Mouse (Mus musculus): ENCODE measurements at regions not wholly inside any gene's neighbourhood (a gene's known extent, or its start where the extent isn't known, plus 50 kb on each side); places are given as distances from the start of the nearest gene placed in this dataset.

GRCm38 (mm10) chr3:149585769-149586168 is 595.4 kb upstream of the Adgrl2 start:
- no peaks in the 10 kb centered on the region for H3K27me3 ChIP-seq (replicated peaks)
- peaks cover 5% of the 10 kb centered on the region; the same call in 1 of the 2 replicates for H3K9me3 ChIP-seq
- H3K36me3 ChIP-seq (replicated peaks; ENCODE audit: low read length): no peaks in the 10 kb centered on the region
- TF ChIP-seq FLI1 (IDR thresholded peaks at IDR 0.05; ENCODE audit: low read length) (no peak), GATA1 (IDR thresholded peaks at IDR 0.05; ENCODE audit: borderline replicate concordance, low read length) (no peak)
- H3K4me3 ChIP-seq (replicated peaks): no peak overlapping the region
- no peaks in the 10 kb centered on the region for H3K4me1 ChIP-seq

- H3K4me3 ChIP-seq (replicated peaks): no peak overlapping the region
- TF ChIP-seq FLI1 (IDR thresholded peaks at IDR 0.05; ENCODE audit: low read length) (no peak), GATA1 (IDR thresholded peaks at IDR 0.05; ENCODE audit: borderline replicate concordance, low read length) (no peak)
- H3K27me3 ChIP-seq (replicated peaks): no peaks in the 10 kb centered on the region
- no peaks in the 10 kb centered on the region for H3K4me1 ChIP-seq
- peaks cover 10% of the 10 kb centered on the region for H3K9me3 ChIP-seq
- no peaks in the 10 kb centered on the region for H3K36me3 ChIP-seq (replicated peaks; ENCODE audit: low read length)
Observed at GRCm38 (mm10) chr3:149581141-149581540, 590.8 kb upstream of the Adgrl2 start.

- TF ChIP-seq GATA1 (IDR thresholded peaks at IDR 0.05; ENCODE audit: borderline replicate concordance, low read length): no peak
- H3K36me3 ChIP-seq (replicated peaks; ENCODE audit: low read length): no peaks in the 10 kb centered on the region
Observed at GRCm38 (mm10) chr3:149575678-149576077, 585.3 kb upstream of the Adgrl2 start.

GRCm38 (mm10) chr3:149566853-149567252 is 576.5 kb upstream of the Adgrl2 start:
- TF ChIP-seq GATA1 (IDR thresholded peaks at IDR 0.05; ENCODE audit: borderline replicate concordance, low read length) (no peak), FLI1 (IDR thresholded peaks at IDR 0.05; ENCODE audit: low read length) (no peak)
- Histone ChIP-seq H3K4me3 (replicated peaks) (no peak overlapping the region), H3K9me3 (peaks cover 7% of the 10 kb centered on the region), H3K27me3 (replicated peaks) (no peaks in the 10 kb centered on the region), H3K4me1 (no peaks in the 10 kb centered on the region), H3K36me3 (replicated peaks; ENCODE audit: low read length) (no peaks in the 10 kb centered on the region)

More at GRCm38 (mm10) chr3:149575678-149576077, 585.3 kb upstream of the Adgrl2 start:
- peaks cover 11% of the 10 kb centered on the region for H3K9me3 ChIP-seq
- no peaks in the 10 kb centered on the region for H3K27me3 ChIP-seq (replicated peaks)
- no peaks in the 10 kb centered on the region for H3K4me1 ChIP-seq
- no peak overlapping the region for H3K4me3 ChIP-seq (replicated peaks)

- Histone ChIP-seq H3K36me3 (replicated peaks; ENCODE audit: low read length) (no peaks in the 10 kb centered on the region), H3K4me1 (no peaks in the 10 kb centered on the region), H3K4me3 (replicated peaks) (no peak overlapping the region), H3K27me3 (replicated peaks) (no peaks in the 10 kb centered on the region), H3K9me3 (peaks cover 4% of the 10 kb centered on the region; the same call in 1 of the 2 replicates)
- no peak for TF ChIP-seq GATA1 (IDR thresholded peaks at IDR 0.05; ENCODE audit: borderline replicate concordance, low read length)
- TF ChIP-seq FLI1 (IDR thresholded peaks at IDR 0.05; ENCODE audit: low read length): no peak
Observed at GRCm38 (mm10) chr3:149550231-149550951, 560.0 kb upstream of the Adgrl2 start.

GRCm38 (mm10) chr3:149547045-149547444 is 556.7 kb upstream of the Adgrl2 start:
- no peaks in the 10 kb centered on the region for H3K27me3 ChIP-seq (replicated peaks)
- H3K9me3 ChIP-seq: peaks cover 6% of the 10 kb centered on the region; the same call in 1 of the 2 replicates
- H3K4me1 ChIP-seq: no peaks in the 10 kb centered on the region
- H3K4me3 ChIP-seq (replicated peaks): no peak overlapping the region
- no peaks in the 10 kb centered on the region for H3K36me3 ChIP-seq (replicated peaks; ENCODE audit: low read length)
- TF ChIP-seq GATA1 (IDR thresholded peaks at IDR 0.05; ENCODE audit: borderline replicate concordance, low read length) (no peak), FLI1 (IDR thresholded peaks at IDR 0.05; ENCODE audit: low read length) (no peak)

- TF ChIP-seq FLI1 (IDR thresholded peaks at IDR 0.05; ENCODE audit: low read length) (no peak), GATA1 (IDR thresholded peaks at IDR 0.05; ENCODE audit: borderline replicate concordance, low read length) (no peak)
- H3K4me1 ChIP-seq: no peaks in the 10 kb centered on the region
- no peaks in the 10 kb centered on the region for H3K36me3 ChIP-seq (replicated peaks; ENCODE audit: low read length)
- H3K4me3 ChIP-seq (replicated peaks): no peak overlapping the region
- no peaks in the 10 kb centered on the region for H3K27me3 ChIP-seq (replicated peaks)
- H3K9me3 ChIP-seq: peaks cover 8% of the 10 kb centered on the region; the same call in 1 of the 2 replicates
Observed at GRCm38 (mm10) chr3:149546256-149546655, 555.9 kb upstream of the Adgrl2 start.

GRCm38 (mm10) chr3:149534183-149534582 is 543.8 kb upstream of the Adgrl2 start:
- no peaks in the 10 kb centered on the region for H3K36me3 ChIP-seq (replicated peaks; ENCODE audit: low read length)
- TF ChIP-seq FLI1 (IDR thresholded peaks at IDR 0.05; ENCODE audit: low read length): no peak
- TF ChIP-seq GATA1 (IDR thresholded peaks at IDR 0.05; ENCODE audit: borderline replicate concordance, low read length): no peak
- no peaks in the 10 kb centered on the region for H3K27me3 ChIP-seq (replicated peaks)
- no peak overlapping the region for H3K4me3 ChIP-seq (replicated peaks)
- H3K4me1 ChIP-seq: no peaks in the 10 kb centered on the region
- H3K9me3 ChIP-seq: peaks cover 23% of the 10 kb centered on the region

GRCm38 (mm10) chr3:149530026-149530607 is 539.8 kb upstream of the Adgrl2 start:
- TF ChIP-seq GATA1 (IDR thresholded peaks at IDR 0.05; ENCODE audit: borderline replicate concordance, low read length): no peak
- no peak for TF ChIP-seq FLI1 (IDR thresholded peaks at IDR 0.05; ENCODE audit: low read length)
- no peaks in the 10 kb centered on the region for H3K27me3 ChIP-seq (replicated peaks)
- H3K4me1 ChIP-seq: no peaks in the 10 kb centered on the region
- peaks cover 15% of the 10 kb centered on the region for H3K9me3 ChIP-seq
- H3K4me3 ChIP-seq (replicated peaks): peak overlapping the region; percentile 15
- H3K36me3 ChIP-seq (replicated peaks; ENCODE audit: low read length): no peaks in the 10 kb centered on the region

- Histone ChIP-seq H3K9me3 (peaks cover 15% of the 10 kb centered on the region), H3K4me3 (replicated peaks) (no peak overlapping the region), H3K36me3 (replicated peaks; ENCODE audit: low read length) (no peaks in the 10 kb centered on the region), H3K27me3 (replicated peaks) (no peaks in the 10 kb centered on the region), H3K4me1 (no peaks in the 10 kb centered on the region)
- TF ChIP-seq FLI1 (IDR thresholded peaks at IDR 0.05; ENCODE audit: low read length) (no peak), GATA1 (IDR thresholded peaks at IDR 0.05; ENCODE audit: borderline replicate concordance, low read length) (no peak)
Observed at GRCm38 (mm10) chr3:149526509-149526908, 536.2 kb upstream of the Adgrl2 start.

Data from megakaryocyte, embryonic 14.5 days (primary cell).